Mouse (Mus musculus) heart, postnatal 0 days (tissue): ENCODE data around the gene Fgfr2. TPM values are rescaled to one million over a fixed set of nuclear protein-coding genes. Genes with fewer than 3 reads are reported as not detected.

Experiments
- ATAC-seq: fragments of 200-750 bp; cut with Nextera tagmentation; 2 replicates; pipeline ENCODE4 v1.8.0; 2017; ENCODE audit warnings: low read depth, moderate number of reproducible peaks, moderate library complexity; ENCODE audit not compliant: insufficient read depth
- DNase-seq: peaks from one replicate; pipeline ENCODE4 v3.0.0-alpha.2; 2016; ENCODE audit warnings: low spot score
- H3K27ac ChIP-seq: fragments of 300-500 bp; sonication (generic); 2 replicates; pipeline ENCODE4 v1.5.1; 2014; ENCODE audit warnings: low read depth, mild to moderate bottlenecking
- H3K27me3 ChIP-seq: fragments of 300-500 bp; sonication (generic); 2 replicates; pipeline ENCODE4 v1.6.1; 2014; ENCODE audit warnings: low read length, mixed read lengths; ENCODE audit not compliant: control insufficient read depth, insufficient read depth
- H3K36me3 ChIP-seq: fragments of 300-500 bp; sonication (generic); replicated peaks from 2 replicates; pipeline ENCODE4 v1.6.1; 2014; ENCODE audit warnings: low read length, mixed read lengths; ENCODE audit not compliant: control insufficient read depth, insufficient read depth
- H3K4me1 ChIP-seq: fragments of 300-500 bp; sonication (generic); 2 replicates; pipeline ENCODE4 v1.6.1; 2014; ENCODE audit warnings: antibody characterized with exemption; ENCODE audit not compliant: control insufficient read depth, insufficient read depth
- H3K4me2 ChIP-seq: fragments of 300-500 bp; sonication (generic); 2 replicates; pipeline ENCODE4 v1.6.1; 2014; ENCODE audit warnings: low read depth, mild to moderate bottlenecking, low read length, moderate library complexity
- H3K4me3 ChIP-seq: fragments of 300-500 bp; sonication (generic); 2 replicates; pipeline ENCODE4 v1.5.1; 2014; ENCODE audit warnings: low read depth, low read length
- H3K9ac ChIP-seq: fragments of 300-500 bp; sonication (generic); replicated peaks from 2 replicates; pipeline ENCODE4 v1.6.1; 2014; ENCODE audit warnings: low read depth, low read length, mixed read lengths
- H3K9me3 ChIP-seq: fragments of 300-500 bp; sonication (generic); replicated peaks from 2 replicates; pipeline ENCODE4 v1.6.1; 2016; ENCODE audit warnings: low read length; ENCODE audit not compliant: control insufficient read depth
- CTCF ChIP-seq: IDR thresholded peaks from 2 replicates; pipeline ENCODE4 v1.5.1; 2016; ENCODE audit warnings: antibody characterized with exemption, control low read depth, low read depth
- EP300 ChIP-seq: IDR thresholded peaks from 2 replicates; pipeline ENCODE4 v1.6.1; 2016; ENCODE audit warnings: antibody characterized with exemption, low read depth
- WGBS: fragments of 180-500 bp; shearing (Covaris S2); extraction: QIAGEN DNeasy Blood & Tissue Kit; methylation state at CpG from one replicate; pipeline ENCODE4 v1.1.7; 2014; 5-methylcytosine and 5-hydroxymethylcytosine counted together
- polyA plus RNA-seq: library from polyadenylated mRNA; unstranded; fragments of >200 nt; fragmentation: Nextera tagmentation; extraction: Ambion mirVana; gene quantifications from 2 replicates; pipeline ENCODE4 v1.2.1, GENCODE M21; 2015
- total RNA-seq: library from RNA; depleted of rRNA; stranded (reverse); fragments of >200 nt; gene quantifications from 2 replicates; pipeline ENCODE4 v1.2.3, GENCODE M21; 2014; ENCODE audit warnings: low replicate concordance

Fgfr2 gene
- total and polyA plus RNA-seq, 2 experiments from 2014 or later, result 3.8 to 11.5 TPM

GRCm38 (mm10) chr7:130221661-130222387, 2901.3 kb downstream of the Fgfr2 start:
- WGBS, result 75% methylated on average over 17 of the region's 17 CpGs
- Histone ChIP-seq H3K36me3 (no peaks in the 10 kb centered on the region), H3K9me3 (no peaks in the 10 kb centered on the region), H3K27ac (no peak overlapping the region), H3K4me3 (no peak overlapping the region), H3K9ac (no peak overlapping the region), H3K4me2 (no peak overlapping the region), H3K27me3 (no peaks in the 10 kb centered on the region), H3K4me1 (no peaks in the 10 kb centered on the region)
- TF ChIP-seq EP300 (no peak), CTCF (no peak)
- DNase-seq (no peak), ATAC-seq (no peak)

DNA sequence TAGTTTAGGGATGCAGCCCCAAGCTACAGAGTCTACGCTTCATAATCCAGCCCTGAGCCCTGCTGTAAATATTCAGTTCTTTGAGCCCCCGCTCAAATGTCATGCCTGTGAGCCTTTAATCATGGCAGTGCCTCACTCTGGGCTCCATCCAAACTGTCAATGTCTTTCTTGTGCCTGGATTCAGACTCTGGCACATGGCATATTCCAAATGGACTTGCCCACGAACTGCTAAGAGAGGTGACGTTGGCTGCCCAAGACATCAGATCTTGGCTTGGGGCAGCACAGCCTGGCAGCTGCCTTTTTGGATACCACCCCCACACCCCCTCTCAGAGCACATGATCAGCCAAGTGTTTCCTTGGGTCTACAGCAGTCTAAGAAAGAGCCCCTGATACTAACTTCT, 2902.5 kb downstream of the Fgfr2 start:
- Histone ChIP-seq H3K9ac (no peak overlapping the region), H3K27me3 (no peaks in the 10 kb centered on the region), H3K9me3 (no peaks in the 10 kb centered on the region), H3K4me2 (no peak overlapping the region), H3K4me3 (no peak overlapping the region), H3K4me1 (no peaks in the 10 kb centered on the region), H3K27ac (no peak overlapping the region), H3K36me3 (no peaks in the 10 kb centered on the region)
- no peak for ATAC-seq
- 83% methylated on average over 4 of the region's 4 CpGs for WGBS
- TF ChIP-seq CTCF (no peak), EP300 (no peak)
- no peak for DNase-seq

- DNase-seq (no peak), ATAC-seq (no peak)
- no peak overlapping the region for H3K9ac ChIP-seq
Observed at GRCm38 (mm10) chr7:130219844-130220243, 2903.3 kb downstream of the Fgfr2 start.

GRCm38 (mm10) chr7:130216272-130216671, 2906.9 kb downstream of the Fgfr2 start:
- Histone ChIP-seq H3K9me3 (no peaks in the 10 kb centered on the region), H3K36me3 (no peaks in the 10 kb centered on the region), H3K4me3 (no peak overlapping the region), H3K27ac (no peak overlapping the region), H3K27me3 (no peaks in the 10 kb centered on the region), H3K4me2 (no peak overlapping the region), H3K9ac (no peak overlapping the region), H3K4me1 (no peaks in the 10 kb centered on the region)
- ATAC-seq (no peak), DNase-seq (no peak)
- WGBS, result 54% methylated on average over 4 of the region's 4 CpGs
- TF ChIP-seq CTCF (no peak), EP300 (no peak)

More at GRCm38 (mm10) chr7:130219844-130220243, 2903.3 kb downstream of the Fgfr2 start:
- H3K9me3 ChIP-seq, result no peaks in the 10 kb centered on the region
- no peak overlapping the region for H3K27ac ChIP-seq
- 75% methylated on average over 4 of the region's 4 CpGs for WGBS
- H3K4me2 ChIP-seq, result no peak overlapping the region
- TF ChIP-seq EP300 (no peak), CTCF (no peak)
- no peaks in the 10 kb centered on the region for H3K27me3 ChIP-seq
- no peak overlapping the region for H3K4me3 ChIP-seq
- no peaks in the 10 kb centered on the region for H3K36me3 ChIP-seq
- no peaks in the 10 kb centered on the region for H3K4me1 ChIP-seq

DNA sequence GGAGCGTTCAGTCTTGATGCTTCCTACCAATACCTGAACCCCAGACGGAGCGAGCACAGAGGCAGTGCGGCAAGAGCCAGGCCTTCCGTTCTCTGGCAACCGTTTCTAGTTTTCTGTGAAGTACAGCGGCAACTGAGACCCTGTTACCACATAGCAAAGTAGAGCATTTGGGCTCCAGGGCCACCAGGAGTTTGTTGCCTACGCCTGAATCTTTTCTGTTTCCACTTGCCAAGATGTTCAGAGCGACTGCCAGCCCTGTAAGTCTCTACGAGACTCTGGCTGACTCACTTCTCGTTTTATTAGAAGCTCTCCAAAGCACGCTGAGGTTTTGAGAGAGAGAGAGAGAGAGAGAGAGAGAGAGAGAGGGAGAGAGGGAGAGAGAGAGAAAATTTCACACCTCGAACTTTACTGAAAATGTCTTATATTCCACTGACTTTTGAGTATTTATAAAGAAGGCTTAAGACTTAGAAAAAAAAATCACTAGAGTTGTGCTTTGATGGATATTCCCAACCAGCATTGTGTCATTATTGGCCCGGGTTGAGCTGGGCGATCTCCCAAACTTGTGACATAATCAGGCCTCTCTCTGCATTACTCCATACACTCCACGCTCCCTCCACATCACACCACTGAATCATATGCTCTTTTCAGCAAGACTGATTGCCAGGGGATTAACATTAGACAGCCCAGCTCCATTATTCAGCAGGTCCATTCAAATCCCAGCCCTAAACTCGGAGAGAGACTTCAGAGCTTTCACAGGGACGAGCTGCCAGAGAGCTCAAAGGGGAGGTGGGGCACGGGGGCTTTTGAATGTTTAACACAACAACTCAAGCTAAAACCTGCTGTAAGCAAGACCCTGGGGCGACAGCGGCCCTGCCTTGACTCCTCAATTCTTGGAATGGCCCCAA, 2907.6 kb downstream of the Fgfr2 start:
- Histone ChIP-seq H3K36me3 (no peaks in the 10 kb centered on the region), H3K27ac (no peak overlapping the region), H3K4me3 (no peak overlapping the region), H3K27me3 (no peaks in the 10 kb centered on the region), H3K9me3 (no peaks in the 10 kb centered on the region), H3K4me1 (no peaks in the 10 kb centered on the region), H3K4me2 (no peak overlapping the region), H3K9ac (no peak overlapping the region)
- DNase-seq (peak; percentile 14), ATAC-seq (no peak)
- WGBS, result 58% methylated on average over 21 of the region's 21 CpGs
- TF ChIP-seq EP300 (no peak), CTCF (no peak)
